Mouse (Mus musculus) liver, embryonic 14.5 days (tissue): ENCODE data around the gene Nhlrc2.

Experiments
- CTCF ChIP-seq: IDR thresholded peaks from 2 replicates; pipeline ENCODE4 v1.5.1; 2016; ENCODE audit warnings: antibody characterized with exemption, low read depth, control low read depth
- EP300 ChIP-seq: IDR thresholded peaks from 2 replicates; pipeline ENCODE4 v1.6.1; 2016; ENCODE audit warnings: antibody characterized with exemption, low read depth

- TF ChIP-seq CTCF (no peak), EP300 (no peak)
Observed at GRCm38 (mm10) chr19:56571234-56571633, 23.2 kb downstream of the Nhlrc2 start.
